Mouse (Mus musculus) heart, postnatal 14 days (tissue): ENCODE data around the gene Ucp3. TPM values are rescaled to one million over a fixed set of nuclear protein-coding genes. Genes with fewer than 3 reads are reported as not detected.
"Not testable (repeated sequence)": the region's sequence is repeated elsewhere in the genome, so short reads cannot be mapped to it uniquely, and the experiment has no call there.

Source experiments
- DNase-seq, 2 experiments: peaks; one replicate each; pipeline ENCODE4 v3.0.0; 2021 to 2022
- intact Hi-C: fragments of 180-260 bp; cut with DNase I; formaldehyde crosslinking; loops from one replicate; pipeline ENCODE4 v1.15.1; 2025
- total RNA-seq, 2 experiments: library from RNA; stranded (reverse); gene quantifications; 2 replicates each; pipeline ENCODE4 v1.2.3; 2021

Gene Ucp3
- total RNA-seq, 2 experiments from 2014 or later, result 50.0 to 74.5 TPM

- intact Hi-C loops, result no loop called here
- DNase-seq, result no peak
Observed at GRCm38 (mm10) chr7:100469502-100469901, 3.3 kb upstream of the Ucp3 start.

GRCm38 (mm10) chr7:100470796-100471406 is 1.9 kb upstream of the Ucp3 start:
- DNase-seq, result no peak
- intact Hi-C loops, result no loop called here

GRCm38 (mm10) chr7:100471407-100471797 is 1.4 kb upstream of the Ucp3 start:
- DNase-seq, result no peak
- intact Hi-C loops, result no loop called here

GRCm38 (mm10) chr7:100473846-100474454 is 1.2 kb downstream of the Ucp3 start:
- intact Hi-C loops, result no loop called here
- DNase-seq, result no peak

GRCm38 (mm10) chr7:100474680-100475079 is 1.9 kb downstream of the Ucp3 start:
- peak; percentile 67 to 82 for DNase-seq
- intact Hi-C loops, result no loop called here

GRCm38 (mm10) chr7:100479100-100479822 is 6.5 kb downstream of the Ucp3 start:
- DNase-seq, result no peak
- intact Hi-C loops, result no loop called here

- intact Hi-C loops, result no loop called here
- no peak for DNase-seq
Observed at GRCm38 (mm10) chr7:100479823-100480164, 7.0 kb downstream of the Ucp3 start.

- intact Hi-C loops, result no loop called here
- no peak for DNase-seq
Observed at GRCm38 (mm10) chr7:100480175-100480574, 7.4 kb downstream of the Ucp3 start.

GRCm38 (mm10) chr7:100482046-100482445 is 9.3 kb downstream of the Ucp3 start:
- intact Hi-C loops, DNase-seq: not testable (repeated sequence)

GRCm38 (mm10) chr7:100484493-100484892 is 11.7 kb downstream of the Ucp3 start:
- DNase-seq, result no peak
- intact Hi-C loops, result no loop called here

- intact Hi-C loops, result no loop called here
- DNase-seq, result no peak
Observed at GRCm38 (mm10) chr7:100487301-100487700, 14.5 kb downstream of the Ucp3 start.

- DNase-seq, result no peak
- intact Hi-C loops, result no loop called here
Observed at GRCm38 (mm10) chr7:100488474-100489048, 15.8 kb downstream of the Ucp3 start.

GRCm38 (mm10) chr7:100492391-100493116 is 19.8 kb downstream of the Ucp3 start:
- intact Hi-C loops, result loop anchor here (2.0 kb wide), 2 partner anchors 28 to 64 kb away; no protein-coding TSS in a partner anchor
- DNase-seq, result peak in 1 of 2 experiments; percentile 67

- intact Hi-C loops, result loop anchor here (2.0 kb wide), 2 partner anchors 28 to 64 kb away; no protein-coding TSS in a partner anchor
Observed at GRCm38 (mm10) chr7:100493117-100493483, 20.3 kb downstream of the Ucp3 start, which contains the start of gene Ucp2. Gene Ucp2 (plus strand): TSS chr7:100493337.

GRCm38 (mm10) chr7:100493484-100494414 is 21.0 kb downstream of the Ucp3 start:
- peak; percentile 47 to 68 for DNase-seq
- intact Hi-C loops, result loop anchor here (2.0 kb wide), 2 partner anchors 29 to 65 kb away; no protein-coding TSS in a partner anchor

More at GRCm38 (mm10) chr7:100493117-100493483, 20.3 kb downstream of the Ucp3 start, which contains the start of gene Ucp2:
- peak; percentile 88 to 90 for DNase-seq

- DNase-seq, result no peak
Observed at GRCm38 (mm10) chr7:100494415-100494831, 21.6 kb downstream of the Ucp3 start.

GRCm38 (mm10) chr7:100495042-100495441 is 22.3 kb downstream of the Ucp3 start:
- intact Hi-C loops, result no loop called here

More at GRCm38 (mm10) chr7:100494415-100494831, 21.6 kb downstream of the Ucp3 start:
- intact Hi-C loops, result no loop called here

GRCm38 (mm10) chr7:100495581-100496251 is 22.9 kb downstream of the Ucp3 start:
- peak; percentile 76 to 79 for DNase-seq
- intact Hi-C loops, result no loop called here

More at GRCm38 (mm10) chr7:100495042-100495441, 22.3 kb downstream of the Ucp3 start:
- DNase-seq, result peak; percentile 30 to 48

- no peak for DNase-seq
- intact Hi-C loops, result no loop called here
Observed at GRCm38 (mm10) chr7:100496371-100496770, 23.6 kb downstream of the Ucp3 start.
